Mouse (Mus musculus) C2C12 (cell line): ENCODE measurements around the gene Dync1i1.

ENCODE experiments used
- CEBPB ChIP-seq: IDR thresholded peaks from one replicate; pipeline ENCODE4 v1.6.1; 2011; ENCODE audit warnings: low read depth, mild to moderate bottlenecking, control low read depth, moderate library complexity
- CTCF ChIP-seq: IDR thresholded peaks from one replicate; pipeline ENCODE4 v1.5.1; 2011; ENCODE audit not compliant: control insufficient read depth, insufficient read depth, insufficient read length
- FOSL1 ChIP-seq: IDR thresholded peaks from one replicate; pipeline ENCODE4 v1.8.0; 2011; ENCODE audit warnings: mild to moderate bottlenecking, low read length; ENCODE audit not compliant: poor library complexity, insufficient read depth, severe bottlenecking
- MAX ChIP-seq: IDR thresholded peaks from one replicate; pipeline ENCODE4 v1.6.1; 2011; ENCODE audit warnings: mild to moderate bottlenecking, control low read depth
- MYOD1 ChIP-seq: IDR thresholded peaks from one replicate; pipeline ENCODE4 v1.6.1; 2011; ENCODE audit warnings: low read depth; ENCODE audit not compliant: control insufficient read depth, insufficient read length
- MYOG ChIP-seq: IDR thresholded peaks from one replicate; pipeline ENCODE4 v1.6.1; 2011; ENCODE audit not compliant: control insufficient read depth, insufficient read length; ENCODE audit errors: extremely low read depth
- USF1 ChIP-seq: IDR thresholded peaks from one replicate; pipeline ENCODE4 v1.6.1; 2011; ENCODE audit warnings: low read depth, mild to moderate bottlenecking, control low read depth, moderate library complexity

DNA sequence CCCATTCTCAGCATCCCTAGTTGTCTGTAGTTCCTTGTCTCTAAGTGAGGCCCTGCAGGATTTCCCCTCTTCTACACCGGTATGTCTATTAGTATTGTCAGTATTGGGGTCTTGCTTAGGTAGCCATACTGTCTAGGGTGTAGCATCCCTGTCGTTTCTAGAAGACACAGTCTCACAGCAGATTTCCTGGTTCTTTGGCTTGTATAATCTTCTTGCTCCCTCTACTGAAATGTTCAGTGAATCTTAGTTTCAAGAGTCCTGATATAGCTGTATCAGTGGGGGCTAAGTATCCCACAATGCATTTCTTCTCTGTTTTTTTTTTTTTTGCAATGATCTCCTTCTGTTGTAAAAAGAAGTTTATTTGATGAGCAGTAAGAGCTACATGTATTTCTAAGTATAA lies 69.9 kb downstream of the Dync1i1 start:
- TF ChIP-seq CTCF (no peak), CEBPB (no peak), USF1 (no peak), MYOG (no peak), MAX (no peak), MYOD1 (no peak), FOSL1 (no peak)
